8 mouse cellular contexts compared by ENCODE assay signal in genomic region chr1:86501559-86501958, GRCm38 (mm10). TPM values are rescaled to one million over a fixed set of nuclear protein-coding genes. Genes with fewer than 3 reads are reported as not detected.
A peak's percentile ranks its signal among the peaks of the same experiment; 100 is the strongest.
DNase-seq lines count a peak whose midpoint lies in the region; ATAC-seq and TF ChIP-seq lines count a peak whose summit lies in the region.

No protein-coding gene starts in this region.

- H3K36me3 ChIP-seq in heart, embryonic 11.5 days (ENCODE audit: control insufficient read depth, insufficient read depth, low read length) = no peaks in the 10 kb centered on the region
- no peaks in the 10 kb centered on the region for H3K36me3 ChIP-seq in kidney, postnatal 0 days (ENCODE audit: insufficient read depth, low read length)
- H3K36me3 ChIP-seq in liver, embryonic 11.5 days (ENCODE audit: control insufficient read depth, insufficient read depth, low read length) = no peaks in the 10 kb centered on the region
- no peaks in the 10 kb centered on the region for H3K36me3 ChIP-seq in stomach, embryonic 14.5 days (ENCODE audit: control insufficient read depth, insufficient read depth, low read length)

- H3K4me1 ChIP-seq in bone marrow macrophage, adult 2 months (ENCODE audit: control insufficient read depth, insufficient read depth, low read length) = peaks cover 27% of the 10 kb centered on the region
- peaks cover 53% of the 10 kb centered on the region for H3K4me1 ChIP-seq in heart, embryonic 11.5 days (ENCODE audit: control insufficient read depth, insufficient read depth, low read length)
- peaks cover 60% of the 10 kb centered on the region for H3K4me1 ChIP-seq in kidney, postnatal 0 days (replicated peaks; ENCODE audit: insufficient read depth, low read length)
- H3K4me1 ChIP-seq in liver, embryonic 11.5 days (replicated peaks; ENCODE audit: control insufficient read depth, insufficient read depth, low read length) = peaks cover 51% of the 10 kb centered on the region
- H3K4me1 ChIP-seq in stomach, embryonic 14.5 days (ENCODE audit: control insufficient read depth, insufficient read depth, low read length) = peaks cover 55% of the 10 kb centered on the region

- ATAC-seq in erythroblast, adult 5-6 weeks (replicated peaks; ENCODE audit: low FRiP score, poor library complexity, severe bottlenecking) = peak; percentile 44
- ATAC-seq in heart, embryonic 11.5 days (replicated peaks; ENCODE audit: insufficient number of reproducible peaks, low FRiP score, low TSS enrichment) = no peak
- peak; percentile 31; the same call in 1 of the 2 replicates for ATAC-seq in kidney, postnatal 0 days (replicated peaks; ENCODE audit: low FRiP score, low read depth)
- peak; percentile 8; the same call in 1 of the 2 replicates for ATAC-seq in liver, embryonic 11.5 days (replicated peaks; ENCODE audit: low FRiP score)
- ATAC-seq in stomach, embryonic 14.5 days (ENCODE audit: insufficient number of reproducible peaks, insufficient read depth, low FRiP score, low read depth) = no peak

- H3K4me3 ChIP-seq in bone marrow macrophage, adult 2 months (ENCODE audit: insufficient read depth, low read length) = no peak overlapping the region
- no peak overlapping the region for H3K4me3 ChIP-seq in heart, embryonic 11.5 days (ENCODE audit: low read depth, low read length)
- no peak overlapping the region for H3K4me3 ChIP-seq in kidney, postnatal 0 days (replicated peaks; ENCODE audit: low read depth, low read length)
- no peak overlapping the region for H3K4me3 ChIP-seq in liver, embryonic 11.5 days (ENCODE audit: low read depth, low read length)
- H3K4me3 ChIP-seq in stomach, embryonic 14.5 days (ENCODE audit: low read depth, low read length) = no peak overlapping the region

- no peak for TF ChIP-seq POLR2A in bone marrow macrophage, adult 2 months (IDR thresholded peaks at IDR 0.05; ENCODE audit: borderline replicate concordance, low read depth, low read length)

- H3K4me2 ChIP-seq in heart, embryonic 11.5 days = 0 out of 2 replicates have a peak overlapping the region, but pooled peaks have one; percentile 3
- H3K4me2 ChIP-seq in kidney, postnatal 0 days (ENCODE audit: low read length) = 0 out of 2 replicates have a peak overlapping the region, but pooled peaks have one; percentile 10
- peak overlapping the region; percentile 24 for H3K4me2 ChIP-seq in liver, embryonic 11.5 days
- H3K4me2 ChIP-seq in stomach, embryonic 14.5 days (replicated peaks; ENCODE audit: low read depth, low read length) = no peak overlapping the region

- 0 out of 2 replicates have a peak overlapping the region, but pooled peaks have one; percentile 50 for H3K9ac ChIP-seq in heart, embryonic 11.5 days (ENCODE audit: low read depth, low read length)
- H3K9ac ChIP-seq in kidney, postnatal 0 days (ENCODE audit: low read depth, low read length) = no peak overlapping the region
- no peak overlapping the region for H3K9ac ChIP-seq in liver, embryonic 11.5 days (ENCODE audit: low read depth, low read length)
- H3K9ac ChIP-seq in stomach, embryonic 14.5 days (replicated peaks; ENCODE audit: low read depth, low read length) = no peak overlapping the region

- no peaks in the 10 kb centered on the region for H3K9me3 ChIP-seq in heart, embryonic 11.5 days (replicated peaks; ENCODE audit: control insufficient read depth, low read length)
- H3K9me3 ChIP-seq in kidney, postnatal 0 days (replicated peaks; ENCODE audit: low read length) = no peaks in the 10 kb centered on the region
- no peaks in the 10 kb centered on the region for H3K9me3 ChIP-seq in liver, embryonic 11.5 days (ENCODE audit: control insufficient read depth, low read length)
- H3K9me3 ChIP-seq in stomach, embryonic 14.5 days (ENCODE audit: control insufficient read depth, low read depth, low read length) = no peaks in the 10 kb centered on the region

- no peaks in the 10 kb centered on the region for H3K27me3 ChIP-seq in heart, embryonic 11.5 days (ENCODE audit: control insufficient read depth, insufficient read depth, low read length)
- H3K27me3 ChIP-seq in kidney, postnatal 0 days (ENCODE audit: insufficient read depth, low read length) = no peaks in the 10 kb centered on the region
- H3K27me3 ChIP-seq in liver, embryonic 11.5 days (replicated peaks; ENCODE audit: control insufficient read depth, insufficient read depth, low read length) = no peaks in the 10 kb centered on the region; the same call in 1 of the 2 replicates
- H3K27me3 ChIP-seq in stomach, embryonic 14.5 days (ENCODE audit: control insufficient read depth, insufficient read depth, low read length) = no peaks in the 10 kb centered on the region

- no peak overlapping the region for H3K27ac ChIP-seq in bone marrow macrophage, adult 2 months (ENCODE audit: insufficient read depth, low read depth, low read length)
- H3K27ac ChIP-seq in heart, embryonic 11.5 days (ENCODE audit: low read depth, low read length) = no peak overlapping the region
- peak overlapping the region; percentile 59 for H3K27ac ChIP-seq in kidney, postnatal 0 days
- peak overlapping the region; percentile 51 for H3K27ac ChIP-seq in liver, embryonic 11.5 days (ENCODE audit: low read depth, low read length)
- H3K27ac ChIP-seq in stomach, embryonic 14.5 days (ENCODE audit: low read length) = peak overlapping the region; percentile 99

- DNase-seq in A20 (ENCODE audit: low read depth, low spot score) = peak; percentile 96
- DNase-seq in kidney, postnatal 0 days (ENCODE audit: low spot score) = peak; percentile 92
- peak; percentile 89 for DNase-seq in liver, embryonic 11.5 days (ENCODE audit: low spot score)
- DNase-seq in natural killer cell, adult 2 months (ENCODE audit: low spot score in 2 of 2) = peak; percentile 90 to 93

- WGBS in heart, embryonic 11.5 days (ENCODE audit: insufficient replicate concordance) = under 1% methylated on average over 4 of the region's 4 CpGs
- 0% methylated on average over 4 of the region's 4 CpGs for WGBS in kidney, postnatal 0 days
- WGBS in liver, embryonic 11.5 days = 2% methylated on average over 4 of the region's 4 CpGs
- 0% methylated on average over 4 of the region's 4 CpGs for WGBS in stomach, embryonic 14.5 days

- TF ChIP-seq CTCF in bone marrow macrophage, adult 2 months (IDR thresholded peaks at IDR 0.05; ENCODE audit: low read depth, low read length) = peak; percentile 72
- peak; percentile 99 for TF ChIP-seq CTCF in kidney, postnatal 0 days (IDR thresholded peaks at IDR 0.05; ENCODE audit: low read depth)

RNA-seq across cellular contexts. Expression of gene Ptma, which starts 25.0 kb away (rescaled TPM):
- 1,364 and 1,417 TPM in 2 replicates for polyA plus RNA-seq in bone marrow macrophage, adult 2 months (2012; ENCODE audit: insufficient read depth, insufficient read length, missing spikeins)
- total RNA-seq in erythroblast, adult 5-6 weeks (2015; ENCODE audit: low replicate concordance) = 1,027 and 1,158 TPM in 2 replicates
- 910 and 1,101 TPM in 2 replicates for total RNA-seq in erythroblast, adult 5-6 weeks (2017; ENCODE audit: low replicate concordance)
- 1,195 and 1,343 TPM in 2 replicates for polyA plus RNA-seq in heart, embryonic 11.5 days (2014; fragmentation: Nextera tagmentation; extraction: Ambion mirVana)
- polyA plus RNA-seq in kidney, postnatal 0 days (2015; fragmentation: Nextera tagmentation; extraction: Ambion mirVana) = 2,429 and 2,697 TPM in 2 replicates
- 2,666 and 2,805 TPM in 2 replicates for polyA plus RNA-seq in liver, embryonic 11.5 days (2014; fragmentation: Nextera tagmentation; extraction: Ambion mirVana)
- 2,677 and 2,766 TPM in 2 replicates for polyA plus RNA-seq in stomach, embryonic 14.5 days (2014; fragmentation: Nextera tagmentation; extraction: Ambion mirVana)

Comparison
In these comparisons a context has a peak if more than half of its experiments do, and no peak if none do; other contexts are left out.
1. H3K27ac ChIP-seq: peak in kidney, postnatal 0 days (single experiment), liver, embryonic 11.5 days (single experiment) and stomach, embryonic 14.5 days (single experiment); none in bone marrow macrophage, adult 2 months (single experiment) and heart, embryonic 11.5 days (single experiment).
2. ATAC-seq: peak in erythroblast, adult 5-6 weeks (single experiment), kidney, postnatal 0 days (single experiment) and liver, embryonic 11.5 days (single experiment); none in heart, embryonic 11.5 days (single experiment) and stomach, embryonic 14.5 days (single experiment).
3. Peak in every context shown above with its lines, with median percentiles within 50 percentile points of each other: DNase-seq.